Mouse (Mus musculus): Measurements from ENCODE around the gene Bptf. TPM values are rescaled to one million over a fixed set of nuclear protein-coding genes. Genes with fewer than 3 reads are reported as not detected.
"Not testable (repeated sequence)": the region's sequence is repeated elsewhere in the genome, so short reads cannot be mapped to it uniquely, and the experiment has no call there.

The Bptf gene
- total RNA-seq, 2 experiments from 2014 or later, result 27.1 to 31.8 TPM

DNA sequence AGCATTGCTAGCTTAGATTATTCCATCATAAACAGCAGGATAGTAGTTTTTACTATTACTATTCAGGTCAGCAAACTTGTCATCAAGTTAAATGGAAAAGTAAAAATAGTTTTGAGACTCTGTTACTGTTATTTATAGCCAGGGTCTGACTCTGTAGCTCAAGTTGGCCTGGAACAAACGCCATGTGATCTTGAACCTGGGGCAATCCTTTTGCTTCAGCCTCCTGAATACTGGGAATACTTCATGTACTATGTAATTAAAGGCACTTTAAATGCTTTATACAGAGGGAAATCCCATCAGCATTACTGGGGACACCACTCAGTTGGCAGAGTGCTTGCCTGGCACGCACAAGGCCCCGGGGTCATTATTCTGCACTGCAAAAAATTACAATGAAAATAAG lies 68.9 kb downstream of the Bptf start:
- intact Hi-C loops (cut with DNase I), result no loop called here
- DNase-seq (ENCODE audit: low spot score), result no peak

DNA sequence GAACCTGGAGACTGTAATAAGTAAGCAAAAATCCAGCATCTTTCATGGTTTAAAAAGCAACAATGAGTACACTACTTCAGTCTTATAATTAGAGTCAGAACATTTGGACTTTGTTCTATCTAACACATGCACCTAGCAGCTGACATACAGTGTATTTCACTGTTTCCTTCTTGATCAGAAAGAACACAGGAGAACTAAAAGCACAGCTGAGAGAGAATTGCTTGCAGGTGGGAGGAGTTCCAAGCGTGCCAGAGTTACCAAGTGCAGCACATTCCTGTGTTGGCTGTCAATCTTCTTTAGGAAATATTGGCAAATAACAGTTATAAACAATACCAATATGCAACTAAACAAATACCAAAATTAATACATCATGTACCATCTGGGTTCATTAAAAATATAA lies 71.0 kb downstream of the Bptf start:
- intact Hi-C loops (cut with DNase I), result no loop called here
- no peak for DNase-seq (ENCODE audit: low spot score)

DNA sequence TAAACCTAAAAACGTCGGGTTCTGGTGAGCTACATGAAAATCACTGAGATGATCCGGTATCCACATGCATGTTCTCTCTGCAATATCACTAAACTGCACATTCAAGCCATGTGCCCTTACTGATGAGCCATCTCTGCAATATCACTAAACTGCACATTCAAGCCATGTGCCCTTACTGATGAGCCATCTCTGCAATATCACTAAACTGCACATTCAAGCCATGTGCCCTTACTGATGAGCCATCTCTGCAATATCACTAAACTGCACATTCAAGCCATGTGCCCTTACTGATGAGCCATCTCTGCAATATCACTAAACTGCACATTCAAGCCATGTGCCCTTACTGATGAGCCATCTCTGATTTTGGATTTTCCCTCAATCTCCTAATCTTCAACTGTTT lies 72.3 kb downstream of the Bptf start:
- DNase-seq (ENCODE audit: low spot score); intact Hi-C loops (cut with DNase I): not testable (repeated sequence)

DNA sequence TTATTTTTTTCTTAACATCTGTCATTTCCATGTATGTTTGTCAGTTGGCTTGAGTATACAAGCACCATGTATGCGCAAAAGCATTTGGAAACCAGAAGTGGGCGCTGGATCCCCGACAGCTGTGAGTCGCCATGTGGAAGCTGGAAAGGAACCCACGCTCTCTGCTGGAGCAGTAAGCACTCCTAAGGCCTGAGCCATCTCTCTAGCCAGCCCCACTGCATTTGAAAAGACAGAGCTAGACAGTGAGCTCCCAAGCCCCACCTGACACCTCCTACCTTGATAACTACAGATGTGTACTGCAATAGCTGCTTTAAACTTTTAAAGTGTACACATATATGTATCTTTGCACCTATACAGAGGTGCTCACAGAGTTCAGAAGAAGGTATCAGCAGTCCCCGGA lies 74.5 kb downstream of the Bptf start:
- intact Hi-C loops (cut with DNase I), result no loop called here
- no peak for DNase-seq (ENCODE audit: low spot score)

DNA sequence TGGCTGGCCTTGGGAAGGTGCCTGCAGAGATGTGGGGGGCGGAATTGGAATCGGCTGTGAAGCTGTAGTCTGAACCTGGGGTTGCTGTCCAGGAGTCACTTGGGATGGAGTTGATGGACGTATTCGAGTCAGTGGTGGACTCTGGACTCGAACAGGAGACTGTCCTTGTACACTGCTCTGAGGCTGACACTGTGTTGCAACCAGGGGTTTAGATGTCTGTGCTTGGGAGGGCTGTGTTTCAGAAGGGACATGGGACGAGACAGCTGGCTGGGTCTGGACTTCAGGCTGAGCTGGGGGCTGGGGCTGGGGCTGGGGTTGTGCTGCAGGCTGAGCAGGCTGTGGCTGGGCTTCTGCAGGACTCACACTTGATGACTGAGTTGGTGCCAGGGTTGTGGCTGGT lies 77.1 kb downstream of the Bptf start:
- DNase-seq (ENCODE audit: low spot score), result no peak
- intact Hi-C loops (cut with DNase I), result no loop called here

DNA sequence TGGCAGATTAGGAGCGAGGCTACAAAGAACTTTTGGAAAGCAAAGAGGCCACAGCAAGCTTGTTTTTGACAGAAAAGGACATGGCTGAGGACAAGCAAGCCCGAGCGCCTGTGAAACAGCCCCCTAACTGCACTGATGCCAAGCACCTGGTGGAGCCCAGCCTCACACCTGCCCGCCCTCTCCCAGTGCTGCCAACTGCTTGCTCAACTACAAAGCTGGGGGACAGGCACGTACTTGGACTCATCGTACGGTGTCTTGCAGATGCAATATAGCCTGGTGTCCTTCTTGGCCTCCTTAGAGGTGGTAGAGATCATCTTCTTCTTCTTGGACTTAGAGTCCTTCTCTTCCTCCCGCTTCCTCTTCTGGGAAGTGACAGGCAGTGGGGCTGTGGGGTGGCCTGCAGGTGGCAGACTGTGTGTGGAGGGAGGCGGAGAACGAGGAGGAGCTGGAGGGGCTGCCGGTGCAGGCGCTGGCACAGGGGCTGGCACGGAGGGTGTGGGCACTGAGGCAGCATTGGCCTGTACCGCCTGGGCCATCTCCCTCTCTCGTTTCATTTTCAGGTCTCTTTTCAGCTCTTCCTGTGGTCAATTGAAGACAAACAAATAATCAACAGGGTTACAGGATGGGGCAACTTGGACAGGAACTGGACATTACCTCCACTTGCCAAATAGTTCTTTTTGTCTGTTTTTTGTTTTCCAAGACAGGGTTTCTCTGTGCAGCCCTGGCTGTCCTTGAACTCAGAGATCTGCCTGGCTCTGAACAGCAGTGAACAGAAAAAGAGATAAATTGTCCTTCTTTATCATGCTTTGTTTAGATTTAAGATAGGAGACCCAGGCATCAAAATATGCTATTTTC lies 84.9 kb downstream of the Bptf start:
- intact Hi-C loops (cut with DNase I), result no loop called here
- DNase-seq (ENCODE audit: low spot score), result no peak

DNA sequence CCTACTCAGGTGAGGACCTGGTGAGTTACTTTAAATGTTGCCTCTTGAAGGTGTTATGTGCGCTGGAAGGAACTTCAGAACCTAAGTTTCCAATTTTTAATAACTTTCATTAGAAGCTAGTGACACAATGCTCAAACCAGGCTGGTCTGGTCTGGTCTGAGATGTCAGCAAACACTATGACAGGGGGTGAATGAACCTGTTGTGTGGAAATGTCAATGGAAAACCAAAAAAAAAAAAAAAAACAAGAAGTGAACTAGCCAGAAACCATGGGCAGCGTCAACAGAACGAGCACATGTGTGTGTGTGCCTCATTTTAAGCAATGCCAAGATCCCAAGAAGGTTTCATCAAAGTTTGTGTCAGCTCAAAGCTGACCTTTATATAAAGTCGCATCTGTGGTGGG lies 86.4 kb downstream of the Bptf start:
- intact Hi-C loops (cut with DNase I), result no loop called here
- no peak for DNase-seq (ENCODE audit: low spot score)

DNA sequence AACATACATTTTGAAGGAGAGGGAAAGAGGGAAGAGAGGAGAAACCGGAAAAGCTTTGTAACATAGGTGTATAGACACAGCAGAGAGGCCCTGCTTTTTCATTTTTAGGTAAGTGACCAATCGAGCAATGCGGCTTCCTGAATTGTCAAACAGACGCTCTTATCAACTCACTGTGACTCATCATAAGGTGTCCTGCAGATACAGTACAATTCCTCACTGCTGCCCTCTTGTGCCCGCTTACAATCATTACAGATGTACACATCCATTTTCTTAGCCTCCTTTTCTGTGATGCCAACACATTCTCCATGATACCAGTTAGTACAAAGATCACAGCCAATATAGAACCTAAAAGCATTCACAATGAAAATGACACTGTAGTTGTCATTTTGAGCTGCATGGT lies 87.6 kb downstream of the Bptf start:
- intact Hi-C loops (cut with DNase I), result loop anchor here (5.0 kb wide), 1 partner anchor 192 kb away; no protein-coding TSS in a partner anchor
- DNase-seq (ENCODE audit: low spot score), result peak; percentile 14

DNA sequence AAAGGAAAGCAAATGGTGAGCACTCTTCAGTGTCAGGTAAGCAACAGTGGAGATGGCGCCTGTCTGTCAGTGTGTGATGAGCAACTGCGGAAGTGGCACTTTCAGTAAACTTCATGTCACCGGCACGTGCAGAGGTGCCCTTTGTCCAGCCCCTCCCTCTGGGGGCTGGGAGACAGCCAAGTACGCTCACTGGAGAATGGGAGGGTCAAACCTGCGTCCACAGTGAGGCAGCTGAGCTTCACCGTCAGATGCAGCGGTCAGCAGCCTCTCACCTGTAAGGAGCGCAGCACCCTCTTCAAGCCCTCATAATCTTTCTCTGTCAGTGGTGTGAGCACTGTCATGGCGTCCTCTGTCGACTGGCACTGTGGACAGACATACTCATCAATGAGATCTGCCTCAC lies 88.6 kb downstream of the Bptf start:
- intact Hi-C loops (cut with DNase I), result loop anchor here (5.0 kb wide), 1 partner anchor 191 kb away; no protein-coding TSS in a partner anchor

DNA sequence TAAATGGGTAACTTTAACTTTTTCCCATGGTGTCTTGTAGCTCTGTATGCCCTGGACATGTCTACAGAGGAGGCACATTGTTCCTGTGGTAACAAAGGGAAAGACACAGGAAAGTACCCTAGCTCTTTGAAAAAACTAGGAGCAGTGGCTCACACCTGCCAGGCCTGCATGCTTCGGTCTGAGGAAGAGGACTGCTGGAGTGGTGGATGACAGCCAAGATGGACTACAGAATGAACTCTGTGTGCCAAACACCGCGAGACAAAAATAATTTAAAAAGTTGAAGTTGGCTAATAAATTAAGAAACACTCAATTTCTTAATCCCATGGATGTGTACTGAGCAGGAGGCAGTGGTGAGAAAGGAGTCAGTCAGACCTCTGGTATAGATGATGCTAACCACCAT lies 90.5 kb downstream of the Bptf start:
- DNase-seq (ENCODE audit: low spot score), result no peak
- intact Hi-C loops (cut with DNase I), result loop anchor here (5.0 kb wide), 1 partner anchor 189 kb away; no protein-coding TSS in a partner anchor

More for the DNA sequence above, 88.6 kb downstream of the Bptf start:
- no peak for DNase-seq (ENCODE audit: low spot score)

DNA sequence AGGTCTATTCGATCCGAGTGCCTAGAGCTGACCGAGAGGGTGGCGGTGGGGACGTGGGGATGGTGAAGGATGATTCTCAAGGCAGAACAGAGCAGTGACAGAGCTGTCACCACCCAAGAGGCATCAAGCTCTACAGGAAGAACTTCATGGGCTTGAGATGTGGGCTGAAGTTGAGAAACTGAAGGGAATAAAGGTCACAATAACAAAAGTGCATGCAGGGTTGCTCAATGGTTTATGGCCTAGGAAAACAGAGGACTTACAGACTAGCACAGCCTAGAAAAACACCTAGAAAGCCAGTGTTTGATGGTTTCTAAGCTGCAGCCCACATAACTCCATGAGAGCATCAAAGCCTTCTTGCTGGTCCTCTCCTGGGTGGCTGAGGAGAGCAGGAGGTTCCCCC lies 92.5 kb downstream of the Bptf start:
- intact Hi-C loops (cut with DNase I), result no loop called here
- no peak for DNase-seq (ENCODE audit: low spot score)

DNA sequence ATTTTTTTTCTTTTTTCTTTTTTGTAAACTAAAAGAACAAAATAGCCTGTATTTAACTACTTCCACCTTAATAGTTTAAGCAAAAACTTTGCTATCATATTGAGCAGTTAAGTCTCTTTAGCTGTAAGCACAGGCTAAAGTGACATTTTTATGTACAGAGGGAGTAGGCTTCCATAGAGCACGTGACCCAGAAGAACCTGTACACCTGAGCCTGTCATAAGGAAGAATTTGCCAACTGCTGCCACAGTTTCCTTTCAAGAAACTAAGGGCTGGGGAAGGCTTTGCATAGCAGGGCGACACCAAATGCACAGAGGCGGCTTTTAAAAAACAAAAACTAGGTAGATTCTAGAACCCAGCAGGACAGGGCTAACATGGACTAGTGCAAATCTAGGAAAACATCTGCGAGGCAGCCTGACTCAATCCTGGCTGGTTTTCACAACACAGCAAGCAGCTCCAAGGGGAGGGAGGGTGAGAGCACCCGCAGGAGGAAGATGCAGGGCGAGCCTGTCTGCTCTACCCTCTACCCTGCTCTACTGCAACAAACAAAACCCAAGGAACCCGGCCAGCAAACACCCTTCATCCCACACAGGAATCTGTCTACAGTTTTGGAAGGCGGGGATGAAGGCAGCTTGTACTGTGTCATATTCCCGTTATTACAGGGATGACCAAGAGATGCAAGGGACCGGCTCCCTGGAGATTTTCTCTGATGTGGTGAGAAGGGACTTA lies 97.7 kb downstream of the Bptf start:
- intact Hi-C loops (cut with DNase I), result no loop called here
- DNase-seq (ENCODE audit: low spot score), result no peak

DNA sequence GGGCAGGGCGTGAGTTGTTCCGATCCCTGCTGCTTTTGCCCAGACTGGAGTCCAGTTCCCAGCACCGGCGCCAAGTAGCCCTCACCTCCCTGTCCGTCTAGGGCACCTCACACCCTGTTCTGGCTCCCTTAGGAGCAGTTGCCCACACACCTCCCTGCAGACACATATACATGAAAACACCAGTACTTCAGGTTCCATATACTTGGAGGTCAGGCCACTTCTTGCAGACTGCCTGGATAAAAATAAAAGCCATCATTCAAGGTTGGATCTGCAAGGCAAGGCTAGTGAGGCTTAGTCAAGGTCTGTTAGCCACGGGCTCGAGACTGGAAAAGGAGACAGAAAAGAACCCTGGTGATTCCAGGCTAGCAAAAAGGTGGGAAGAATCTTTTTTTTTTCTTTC lies 100.3 kb downstream of the Bptf start:
- intact Hi-C loops (cut with DNase I), result no loop called here
- no peak for DNase-seq (ENCODE audit: low spot score)

DNA sequence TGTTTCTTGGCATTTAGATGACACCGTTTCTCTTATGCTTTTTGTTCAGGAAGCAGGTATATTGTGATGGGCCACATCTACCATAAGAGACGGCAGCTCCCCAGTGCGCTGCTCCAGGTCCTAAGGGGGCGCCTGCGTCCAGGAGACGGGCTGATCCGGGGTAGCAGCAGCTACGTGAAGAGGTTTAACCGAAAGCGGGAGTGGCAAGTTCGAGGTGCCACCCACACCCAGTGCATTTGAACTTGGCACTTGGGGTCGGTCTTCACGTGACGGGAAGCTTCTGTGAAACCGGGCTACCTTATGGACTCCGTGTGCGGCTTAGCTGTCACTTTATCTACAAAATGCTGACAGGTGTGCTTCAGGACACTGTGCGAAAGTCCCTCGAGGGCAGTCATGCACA lies 102.4 kb downstream of the Bptf start:
- no peak for DNase-seq (ENCODE audit: low spot score)
- intact Hi-C loops (cut with DNase I), result no loop called here

DNA sequence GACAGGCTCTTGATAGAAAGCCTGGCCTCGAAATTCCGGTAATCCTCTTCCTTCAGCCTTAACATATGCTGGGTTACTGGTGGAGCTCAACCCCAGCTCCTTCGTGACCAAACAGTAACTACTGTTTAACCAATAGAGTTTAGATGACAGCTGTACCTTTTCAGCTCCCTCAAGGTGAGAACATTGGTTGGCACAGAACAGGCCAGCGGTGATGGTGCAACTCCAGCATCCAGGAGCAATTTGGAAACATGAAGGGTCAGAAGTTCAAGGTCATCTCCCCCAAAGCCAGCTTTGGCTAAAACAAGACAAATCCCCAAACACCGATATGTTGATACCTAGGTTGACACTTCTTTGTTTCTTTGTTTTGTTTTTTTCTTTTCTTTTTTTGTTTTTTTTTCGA lies 103.2 kb downstream of the Bptf start:
- intact Hi-C loops (cut with DNase I), result no loop called here
- DNase-seq (ENCODE audit: low spot score), result no peak

DNA sequence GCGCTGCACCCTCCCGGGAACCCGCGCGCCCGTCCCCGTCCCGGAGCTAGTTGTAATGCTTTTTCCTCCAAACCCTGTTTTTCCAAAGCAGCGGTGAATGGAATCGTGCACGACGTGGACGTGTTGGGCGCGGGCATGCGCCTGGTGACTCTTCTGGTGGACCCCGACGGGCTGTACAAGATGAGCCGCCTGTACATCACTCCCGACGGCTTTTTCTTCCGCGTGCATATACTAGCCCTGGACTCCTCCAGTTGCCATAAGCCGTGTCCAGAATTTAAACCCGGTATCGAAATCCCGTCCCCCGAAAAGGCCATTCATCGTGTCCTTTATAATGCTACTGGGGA lies 103.7 kb downstream of the Bptf start:
- no peak for DNase-seq (ENCODE audit: low spot score)
- intact Hi-C loops (cut with DNase I), result no loop called here

DNA sequence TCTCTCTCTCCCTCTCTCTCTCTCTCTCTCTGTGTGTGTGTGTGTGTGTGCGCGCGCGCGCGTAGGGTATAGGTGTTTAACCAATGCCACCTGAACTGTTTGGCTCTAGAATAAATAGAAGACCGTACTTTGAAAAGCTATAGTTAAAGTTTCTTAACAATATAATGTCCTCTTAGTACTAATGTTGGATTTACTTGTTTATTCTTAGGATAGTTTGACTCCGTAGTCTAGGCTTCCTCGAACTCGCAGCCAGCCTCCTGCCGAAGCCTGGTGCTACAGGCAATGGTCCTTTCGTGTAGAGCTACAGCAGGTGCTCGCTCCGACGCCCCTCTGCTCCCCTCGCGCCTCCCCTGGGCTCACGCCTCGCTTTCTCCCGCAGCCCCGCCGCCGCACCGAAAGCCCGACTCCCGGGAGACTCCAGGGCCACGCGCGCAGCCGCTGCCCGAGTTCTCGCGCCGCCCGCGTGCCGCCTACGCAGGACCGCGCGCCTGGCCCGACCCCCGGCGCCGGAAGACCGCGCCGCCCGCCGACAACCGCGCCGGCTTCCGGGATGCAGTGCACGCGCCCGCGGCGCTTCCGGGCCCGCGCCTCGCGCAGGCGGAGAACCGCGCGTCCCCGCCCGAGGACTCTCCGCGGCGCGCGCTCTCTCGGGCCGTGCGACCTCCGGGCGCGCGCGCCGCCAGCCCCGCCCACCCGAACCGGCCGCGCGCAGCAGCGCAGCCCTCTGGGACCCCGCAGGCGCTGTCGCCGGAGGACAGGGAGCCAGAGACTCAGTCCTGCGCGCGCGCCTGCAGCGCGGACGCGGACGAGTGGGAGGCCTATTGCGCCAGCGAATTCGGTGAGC lies 104.3 kb downstream of the Bptf start:
- intact Hi-C loops (cut with DNase I), result no loop called here
- DNase-seq (ENCODE audit: low spot score), result peak; percentile 86

DNA sequence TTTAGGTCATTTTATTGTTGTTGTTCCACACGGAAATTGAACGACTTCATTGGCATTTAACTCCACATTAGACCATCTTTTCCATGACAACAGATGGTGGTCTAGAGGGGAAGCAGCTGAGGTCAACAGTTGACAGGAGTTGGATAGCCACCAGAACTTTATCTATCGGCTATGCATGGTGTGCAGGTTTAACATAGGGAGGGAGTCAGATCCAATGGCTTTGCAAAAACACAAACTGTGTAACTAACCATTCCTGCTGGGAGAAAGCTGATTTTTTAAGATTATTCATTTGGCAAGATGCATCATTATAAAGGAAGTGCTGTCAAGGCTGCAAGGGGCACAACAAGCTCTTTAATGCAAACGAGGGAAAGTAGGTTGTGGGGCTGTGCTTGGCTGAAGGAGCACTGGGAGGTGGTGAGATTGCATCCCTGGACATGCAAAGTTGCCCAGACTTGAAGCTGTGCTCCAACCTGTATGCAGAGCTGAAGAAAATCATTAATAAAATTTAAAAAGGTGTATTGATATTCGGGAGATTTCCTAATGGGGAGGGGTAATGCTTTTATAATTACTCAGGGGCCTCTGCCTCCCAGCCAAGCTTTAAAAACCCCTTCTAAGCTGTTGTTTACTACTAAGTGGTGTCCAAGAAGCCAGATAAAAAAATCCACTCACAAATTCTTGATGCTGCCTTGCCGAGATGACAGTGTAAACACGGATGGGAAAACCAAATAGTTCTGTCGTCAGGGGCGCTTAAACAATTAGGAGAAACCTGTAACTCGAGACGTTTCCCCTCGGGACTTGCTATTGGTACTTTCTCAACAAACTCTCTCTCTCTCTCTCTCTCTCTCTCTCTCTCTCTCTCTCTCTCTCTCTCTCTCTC lies 105.1 kb downstream of the Bptf start:
- no peak for DNase-seq (ENCODE audit: low spot score)
- intact Hi-C loops (cut with DNase I), result no loop called here

DNA sequence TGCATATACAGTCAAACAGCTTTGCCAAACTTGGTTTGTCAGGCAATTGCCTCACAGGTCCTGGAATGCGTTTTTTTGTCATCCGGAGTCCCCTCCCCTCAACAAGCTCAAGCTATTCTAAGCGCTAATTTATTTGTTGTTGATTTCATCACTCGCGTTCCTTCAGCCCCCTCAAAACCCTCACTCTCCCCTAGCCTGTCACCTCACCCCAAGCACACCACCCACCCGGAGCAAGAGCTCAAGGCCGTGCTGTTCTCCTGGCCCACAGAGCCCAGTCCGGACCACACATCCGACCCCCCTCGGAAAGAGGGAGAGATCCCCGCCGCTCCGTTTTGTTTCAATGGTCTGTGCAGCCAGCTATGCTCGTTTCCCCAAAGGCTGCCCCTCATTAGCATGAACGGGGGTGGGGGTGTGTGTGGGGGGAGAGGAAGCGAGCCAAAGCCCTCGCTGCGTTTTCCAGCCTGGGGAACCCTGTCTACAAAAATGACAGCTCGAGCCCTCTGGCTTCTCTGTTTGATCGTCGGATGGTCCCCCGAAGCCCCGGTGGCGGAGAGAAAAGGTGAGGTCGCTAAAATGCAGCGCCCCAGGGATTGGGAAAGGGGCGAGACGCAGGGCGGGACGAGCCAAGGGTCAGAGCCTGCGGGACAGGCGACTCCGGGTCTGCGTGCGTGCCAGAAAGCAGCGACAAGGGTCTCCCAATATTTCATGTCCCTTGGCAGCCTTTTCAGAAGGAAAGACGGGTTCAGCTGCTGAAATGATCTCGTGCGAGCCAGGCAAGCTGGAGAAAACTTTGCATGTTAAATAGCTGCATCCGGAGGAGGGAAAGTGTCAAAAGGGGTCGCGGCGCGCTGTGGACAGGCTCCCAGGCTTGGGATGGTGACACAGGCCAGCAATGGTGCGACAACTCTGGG lies 106.3 kb downstream of the Bptf start, which contains the start of gene 1810010H24Rik:
1810010H24Rik (plus strand) TSS at position 271 of the 911 bp plus-strand sequence.
- no peak for DNase-seq (ENCODE audit: low spot score)
- intact Hi-C loops (cut with DNase I), result no loop called here
